Mouse (Mus musculus) kidney, adult 2 months (tissue): ENCODE results near the gene Macrod2.

Experiments
- CTCF ChIP-seq: fragments of 200-500 bp; conservative IDR thresholded peaks from 2 replicates; pipeline ENCODE4 v1.5.1; 2011; ENCODE audit warnings: low read depth, mild to moderate bottlenecking, control low read depth, low read length, moderate library complexity, mixed read lengths; ENCODE audit not compliant: insufficient read depth, insufficient read length
- POLR2A ChIP-seq: fragments of 200-500 bp; IDR thresholded peaks from one replicate; pipeline ENCODE4 v1.6.1; 2011; ENCODE audit warnings: low read depth, low read length, control low read depth

- TF ChIP-seq CTCF (no peak), POLR2A (no peak)
Measured at GRCm38 (mm10) chr2:142381081-142381579, 1986.0 kb downstream of the Macrod2 start.
